Mouse (Mus musculus) lung, postnatal 0 days (tissue): Measurements from ENCODE around the gene Unc5c.

Source experiments
- CTCF ChIP-seq: IDR thresholded peaks from 2 replicates; pipeline ENCODE4 v1.5.1; 2016; ENCODE audit warnings: antibody characterized with exemption, mild to moderate bottlenecking
- EP300 ChIP-seq: IDR thresholded peaks from 2 replicates; pipeline ENCODE4 v1.6.1; 2016; ENCODE audit warnings: antibody characterized with exemption, mild to moderate bottlenecking, control low read depth

- TF ChIP-seq CTCF, result no peak
- no peak for TF ChIP-seq EP300
Measured at GRCm38 (mm10) chr3:141627639-141627977, 162.6 kb downstream of the Unc5c start.
